Mouse (Mus musculus): ENCODE measurements around the gene Plce1.

The Plce1 gene

GRCm38 (mm10) chr19:38644871-38645595 lies 164.1 kb downstream of the Plce1 start:
- no peak for DNase-seq

- DNase-seq = no peak
Measured at GRCm38 (mm10) chr19:38657980-38658379, 177.1 kb downstream of the Plce1 start.

DNA sequence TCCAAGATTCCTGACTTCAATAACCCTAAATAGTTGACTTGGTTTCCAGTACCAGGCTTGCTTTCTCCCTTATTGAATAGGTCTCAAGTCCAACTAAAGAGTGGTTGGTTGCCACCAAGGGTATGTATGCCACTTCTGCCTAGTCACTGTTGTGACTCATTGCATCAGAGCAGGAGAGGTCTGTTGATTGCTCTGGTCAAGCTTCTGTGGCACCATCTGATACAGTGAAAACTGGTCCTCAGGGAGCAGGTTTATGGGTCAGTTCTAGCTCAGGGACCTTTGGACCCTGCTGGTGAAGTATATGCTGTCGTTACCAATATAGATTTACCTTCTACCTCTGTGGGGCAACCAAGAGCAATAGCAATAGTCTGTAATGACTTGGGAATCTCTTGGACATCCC lies 184.5 kb downstream of the Plce1 start:
- no peak for DNase-seq

DNA sequence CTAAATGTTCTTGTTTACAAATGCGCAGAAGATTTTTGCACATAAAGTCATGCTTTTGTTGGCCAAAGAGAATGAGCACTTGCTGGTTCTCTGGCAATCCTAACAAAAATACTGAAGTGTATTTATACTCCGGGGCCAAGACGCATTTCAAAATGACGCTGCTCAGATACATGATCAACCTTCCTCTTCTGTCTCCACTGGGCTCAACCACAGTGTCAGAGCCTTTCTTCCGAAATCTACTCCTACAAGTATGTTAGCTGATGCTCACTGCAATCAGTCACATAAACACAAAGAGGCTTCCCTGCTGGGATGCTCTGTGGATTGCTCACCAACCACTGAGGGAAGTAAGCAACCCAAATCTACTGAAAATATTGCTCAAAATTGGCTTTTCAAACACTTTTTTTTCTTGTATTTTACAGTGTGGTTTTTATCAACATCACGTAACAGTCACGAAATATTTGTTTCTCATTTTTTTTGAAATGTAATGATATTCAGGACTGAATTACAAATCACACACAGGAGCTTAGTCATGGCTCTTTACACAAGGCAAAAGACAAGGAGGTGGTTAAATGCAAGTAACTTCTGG lies 191.2 kb downstream of the Plce1 start:
- no peak for DNase-seq

GRCm38 (mm10) chr19:38673936-38674335 lies 193.0 kb downstream of the Plce1 start:
- no peak for DNase-seq

- no peak for DNase-seq
Measured at GRCm38 (mm10) chr19:38678655-38679054, 197.7 kb downstream of the Plce1 start.

DNA sequence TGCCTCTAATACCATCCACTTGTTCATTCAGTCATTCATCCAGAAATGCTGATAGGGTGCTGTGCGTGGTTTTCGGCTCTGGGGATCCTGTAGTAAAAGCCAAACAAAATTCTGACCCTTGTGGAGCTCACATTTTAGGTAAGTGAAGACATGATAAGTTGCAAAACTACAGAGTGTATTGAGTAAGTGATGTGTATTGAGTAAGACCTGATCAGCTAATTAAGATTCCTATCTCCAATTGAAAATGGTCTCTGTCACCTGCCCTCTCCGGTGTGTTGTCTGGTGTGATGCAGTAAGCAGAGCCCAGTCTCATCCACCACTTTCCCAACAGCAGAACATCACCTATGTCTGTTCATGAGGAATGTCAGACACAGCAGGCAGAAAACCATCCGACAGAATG lies 198.6 kb downstream of the Plce1 start:
- no peak for DNase-seq

- no peak for DNase-seq
Measured at GRCm38 (mm10) chr19:38687326-38687725, 206.4 kb downstream of the Plce1 start.

GRCm38 (mm10) chr19:38688741-38689507 lies 208.0 kb downstream of the Plce1 start:
- no peak for DNase-seq

GRCm38 (mm10) chr19:38690276-38690675 lies 209.4 kb downstream of the Plce1 start:
- DNase-seq = no peak

- DNase-seq = no peak
Measured at GRCm38 (mm10) chr19:38691533-38691932, 210.6 kb downstream of the Plce1 start.

DNA sequence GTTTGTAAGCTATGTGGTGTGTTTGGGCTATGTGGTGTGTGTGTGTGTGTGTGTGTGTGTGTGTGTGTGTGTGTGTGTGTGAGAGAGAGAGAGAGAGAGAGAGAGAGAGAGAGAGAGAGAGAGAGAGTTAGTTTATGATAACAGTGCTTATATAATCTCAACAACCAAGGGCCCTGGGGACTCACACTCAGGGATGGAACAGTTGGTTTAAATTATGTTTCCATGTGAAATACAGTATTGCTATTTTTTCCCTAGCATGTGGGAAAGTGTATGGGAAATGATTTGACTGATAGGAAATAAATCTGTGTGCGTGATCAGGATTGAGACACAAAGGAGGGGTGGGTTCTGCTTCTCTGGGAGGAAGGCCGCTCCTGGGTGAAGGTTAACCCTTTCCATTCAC lies 212.4 kb downstream of the Plce1 start:
- DNase-seq = no peak

GRCm38 (mm10) chr19:38693769-38694168 lies 212.9 kb downstream of the Plce1 start:
- DNase-seq = no peak

DNA sequence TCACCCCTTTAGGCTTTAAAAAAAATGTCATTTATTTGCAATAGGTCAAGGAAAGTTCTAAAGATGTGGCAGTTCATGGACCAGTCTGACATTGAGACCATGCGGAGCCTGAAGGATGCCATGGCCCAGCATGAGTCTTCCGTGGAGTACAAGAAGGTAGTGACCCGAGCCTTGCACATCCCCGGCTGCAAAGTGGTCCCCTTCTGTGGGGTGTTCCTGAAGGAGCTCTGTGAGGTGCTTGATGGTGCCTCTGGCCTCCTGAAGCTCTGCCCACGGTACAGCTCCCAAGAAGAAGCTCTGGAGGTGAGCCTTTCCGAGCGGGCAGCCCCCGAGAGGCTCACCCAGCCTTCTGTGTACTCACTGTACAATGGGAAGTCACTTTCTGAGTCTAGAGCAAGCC lies 220.9 kb downstream of the Plce1 start:
- DNase-seq = no peak

DNA sequence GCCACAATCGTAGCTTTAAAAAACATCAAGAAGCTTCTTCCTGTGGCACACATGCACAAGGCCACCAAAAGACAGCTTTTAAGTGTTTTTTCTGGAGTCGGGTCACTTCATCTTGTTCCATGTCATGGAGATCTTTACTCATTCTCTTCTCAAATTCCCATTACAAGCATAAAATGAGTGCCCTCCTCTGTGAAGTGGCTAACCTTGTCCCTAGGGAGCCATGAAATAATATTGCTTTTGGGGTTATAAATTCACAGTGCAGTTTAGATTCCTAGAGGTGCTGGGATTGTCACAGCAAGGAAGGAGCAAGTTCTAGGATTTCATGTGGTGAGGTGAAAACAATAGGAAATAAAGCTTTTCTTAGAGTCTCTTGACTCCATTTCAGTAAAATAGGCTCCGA lies 223.8 kb downstream of the Plce1 start:
- no peak for DNase-seq

- DNase-seq = no peak
Measured at GRCm38 (mm10) chr19:38705244-38705643, 224.3 kb downstream of the Plce1 start.

GRCm38 (mm10) chr19:38706449-38706848 lies 225.5 kb downstream of the Plce1 start:
- DNase-seq = no peak

DNA sequence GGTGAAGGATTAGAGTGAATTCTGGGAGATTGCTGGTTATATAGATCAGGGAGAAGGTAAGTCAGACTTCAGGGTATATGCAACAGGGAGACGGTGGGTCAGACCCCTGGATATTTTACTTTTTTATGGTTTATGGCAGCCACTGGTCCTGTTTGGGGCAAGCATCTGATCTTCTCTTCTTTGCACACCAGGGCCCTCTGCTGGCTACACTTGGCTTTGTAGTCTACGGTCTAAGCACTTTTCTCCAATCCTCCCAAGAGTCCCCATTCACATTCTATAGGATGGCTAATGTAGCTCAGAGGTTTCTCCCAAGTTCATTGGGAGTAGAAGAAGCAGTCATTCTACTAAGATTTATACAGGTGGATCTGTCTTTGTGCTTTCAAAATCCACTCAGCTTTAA lies 228.5 kb downstream of the Plce1 start:
- DNase-seq = no peak

- DNase-seq = no peak
Measured at GRCm38 (mm10) chr19:38721808-38722207, 240.9 kb downstream of the Plce1 start.

DNA sequence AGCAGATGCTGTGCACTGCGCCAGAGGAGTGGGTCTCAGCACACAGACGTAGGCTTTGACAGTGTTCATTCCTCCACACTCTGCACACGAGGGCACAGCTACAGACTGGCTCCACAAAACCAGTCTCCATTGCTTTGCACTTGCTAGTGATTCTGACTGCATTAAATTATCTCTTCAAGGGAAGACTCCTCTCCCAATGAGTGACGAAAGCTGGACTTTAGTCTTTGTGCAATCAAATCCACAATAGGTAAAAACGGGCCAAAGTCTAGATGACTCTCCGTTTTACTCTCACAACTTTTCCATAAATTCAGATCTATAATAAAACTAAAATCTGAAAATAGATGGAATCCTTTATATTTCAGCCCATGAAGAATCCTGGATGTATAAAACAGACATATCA lies 242.1 kb downstream of the Plce1 start:
- no peak for DNase-seq

DNA sequence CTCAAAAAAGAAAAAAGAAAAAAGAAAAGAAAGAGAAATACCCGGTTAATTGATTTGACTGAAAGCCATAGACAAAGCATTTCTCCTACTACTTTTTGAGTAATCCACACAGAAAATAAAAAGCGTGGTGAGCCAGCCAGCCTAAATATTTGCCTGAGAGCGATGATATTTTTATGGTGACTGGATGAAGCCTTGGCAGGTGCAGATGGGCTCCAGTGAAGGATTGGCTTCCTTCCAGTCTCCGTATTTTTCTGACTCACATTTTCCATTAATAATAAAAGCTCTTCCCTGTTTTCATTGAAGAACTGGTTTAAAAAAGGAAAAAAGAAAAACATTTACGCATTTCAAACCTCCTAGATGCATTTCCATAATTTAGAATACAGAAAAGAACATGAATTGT lies 243.1 kb downstream of the Plce1 start:
- peak in 1 of 2 experiments; percentile 10 for DNase-seq

GRCm38 (mm10) chr19:38728842-38729241 lies 247.9 kb downstream of the Plce1 start:
- no peak for DNase-seq

- DNase-seq = no peak
Measured at GRCm38 (mm10) chr19:38729264-38729663, 248.4 kb downstream of the Plce1 start.

DNA sequence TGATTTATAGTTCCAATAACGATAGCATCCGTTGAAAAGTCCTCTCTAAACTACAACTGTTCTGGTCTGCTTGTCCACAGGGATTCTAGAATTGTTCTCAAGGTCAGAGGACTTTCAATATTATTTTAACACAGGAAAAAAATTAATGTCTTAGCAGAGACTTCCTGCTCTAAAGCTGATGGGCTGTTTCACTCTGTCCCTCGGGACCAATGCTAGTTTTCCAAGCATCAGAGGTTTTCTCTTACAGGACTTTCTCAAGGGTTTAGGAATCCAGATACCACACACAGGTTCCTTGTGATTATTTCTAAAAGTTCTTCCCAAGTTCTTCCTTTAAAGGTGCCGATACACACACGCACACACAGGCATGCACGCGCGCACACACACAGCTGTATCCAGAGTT lies 263.6 kb downstream of the Plce1 start:
- no peak for DNase-seq
